Mouse (Mus musculus): Measurements from ENCODE around the gene Znrd1as. TPM values are rescaled to one million over a fixed set of nuclear protein-coding genes. Genes with fewer than 3 reads are reported as not detected.

Znrd1as gene
- total and polyA plus RNA-seq, 3 experiments, result 1.8 to 2.8 TPM; not detected in 1

DNA sequence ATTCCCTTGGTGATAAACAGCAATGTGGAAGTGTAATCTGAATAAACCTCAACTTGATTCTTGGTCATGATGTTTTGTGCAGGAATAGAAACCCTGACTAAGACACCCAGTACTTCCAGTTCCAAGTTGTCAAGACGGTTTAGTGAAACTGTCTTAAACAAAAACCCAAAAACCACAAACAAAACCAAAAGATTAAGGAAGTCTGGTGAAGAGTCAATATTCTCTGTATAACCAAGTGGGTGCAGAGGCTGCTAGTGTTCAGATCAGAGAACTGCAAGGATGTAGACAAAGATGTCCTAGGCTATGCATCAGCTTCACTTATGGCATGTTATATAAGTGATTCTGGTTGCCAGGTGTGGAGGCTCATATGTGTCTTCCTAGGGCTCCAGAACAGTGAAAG, 8.5 kb downstream of the Znrd1as start:
- TF ChIP-seq BHLHE40 (IDR thresholded peaks at IDR 0.05; ENCODE audit: borderline replicate concordance, low read depth, low read length), result no peak
- TF ChIP-seq UBTF (IDR thresholded peaks at IDR 0.05; ENCODE audit: borderline replicate concordance, insufficient read depth, low read depth, low read length), result no peak
- TF ChIP-seq POLR2AphosphoS5 (IDR thresholded peaks at IDR 0.05; ENCODE audit: borderline replicate concordance, low read depth, low read length), result no peak
- no peak for TF ChIP-seq CHD2 (IDR thresholded peaks at IDR 0.05; ENCODE audit: low read length)
- no peaks in the 10 kb centered on the region for H3K9me3 ChIP-seq (replicated peaks; ENCODE audit: insufficient read depth, low read length)
- no peaks in the 10 kb centered on the region for H3K4me1 ChIP-seq (ENCODE audit: control insufficient read depth in 1 of 2, insufficient read depth in 2 of 2, low read length in 2 of 2)
- no peak overlapping the region for H3K27ac ChIP-seq (ENCODE audit: control insufficient read depth, low read depth, low read length)
- H3K27me3 ChIP-seq (ENCODE audit: control insufficient read depth in 1 of 2, insufficient read depth in 2 of 2, low read length in 2 of 2), result peaks cover 0 to 3% of the 10 kb centered on the region in 2 experiments; a peak in 2 of 4 replicates
- H3K9ac ChIP-seq (ENCODE audit: control insufficient read depth, low read depth, low read length, poor library complexity, severe bottlenecking), result no peak overlapping the region
- no peaks in the 10 kb centered on the region for H3K36me3 ChIP-seq (ENCODE audit: control insufficient read depth in 1 of 2, insufficient read depth in 2 of 2, low read length in 2 of 2)
- no peaks in the 10 kb centered on the region for H3K79me2 ChIP-seq (ENCODE audit: control insufficient read depth, insufficient read depth, low read length, poor library complexity)
- peak; percentile 10 for DNase-seq (ENCODE audit: low read depth, low spot score)
- H3K4me3 ChIP-seq (ENCODE audit: control insufficient read depth in 1 of 2, insufficient read depth in 1 of 2, low read depth in 2 of 2, low read length in 2 of 2), result no peak overlapping the region

DNA sequence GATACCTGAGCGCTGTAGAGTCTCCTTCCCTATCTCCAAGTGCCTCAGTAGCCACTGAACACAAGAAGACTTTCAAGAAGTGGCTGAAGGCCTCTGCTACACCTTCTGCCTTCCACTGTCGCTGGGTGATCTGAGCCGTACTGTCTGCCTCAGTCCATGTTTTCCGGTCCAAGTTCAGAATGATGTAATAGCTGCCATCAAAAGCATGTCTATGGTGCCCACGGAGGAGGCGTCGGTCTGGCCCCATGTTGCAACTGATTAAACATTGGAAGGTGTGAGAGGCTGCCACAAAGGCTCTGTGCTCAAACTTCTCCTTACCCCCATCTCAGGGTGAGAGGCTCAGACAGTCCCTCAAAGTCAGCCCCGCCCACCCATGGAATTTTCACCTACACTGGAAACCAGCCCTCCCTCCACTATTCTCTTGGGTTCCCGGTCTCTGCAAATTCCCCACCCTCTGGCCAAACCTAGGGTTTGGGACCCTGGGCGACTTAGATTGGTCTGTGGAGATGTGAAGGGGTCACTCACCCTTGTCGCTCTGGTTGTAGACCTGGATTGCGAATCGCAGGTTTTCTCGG, 12.0 kb downstream of the Znrd1as start:
- peaks cover 0 to 3% of the 10 kb centered on the region in 2 experiments; a peak in 1 of 4 replicates for H3K27me3 ChIP-seq (ENCODE audit: control insufficient read depth in 1 of 2, insufficient read depth in 2 of 2, low read length in 2 of 2)
- H3K4me3 ChIP-seq (ENCODE audit: control insufficient read depth in 1 of 2, insufficient read depth in 1 of 2, low read depth in 2 of 2, low read length in 2 of 2), result no peak overlapping the region
- H3K27ac ChIP-seq (ENCODE audit: control insufficient read depth, low read depth, low read length), result no peak overlapping the region
- no peak overlapping the region for H3K9ac ChIP-seq (ENCODE audit: control insufficient read depth, low read depth, low read length, poor library complexity, severe bottlenecking)
- H3K36me3 ChIP-seq (ENCODE audit: control insufficient read depth in 1 of 2, insufficient read depth in 2 of 2, low read length in 2 of 2), result no peaks in the 10 kb centered on the region
- DNase-seq (ENCODE audit: low read depth, low spot score), result no peak
- no peaks in the 10 kb centered on the region for H3K4me1 ChIP-seq (ENCODE audit: control insufficient read depth in 1 of 2, insufficient read depth in 2 of 2, low read length in 2 of 2)
- H3K9me3 ChIP-seq (replicated peaks; ENCODE audit: insufficient read depth, low read length), result no peaks in the 10 kb centered on the region
- H3K79me2 ChIP-seq (ENCODE audit: control insufficient read depth, insufficient read depth, low read length, poor library complexity), result no peaks in the 10 kb centered on the region
- TF ChIP-seq NELFE (IDR thresholded peaks at IDR 0.05; ENCODE audit: low read depth, low read length), result no peak
- TF ChIP-seq MAX (IDR thresholded peaks at IDR 0.05; ENCODE audit: low read length), result no peak
- no peak for TF ChIP-seq GABPA (IDR thresholded peaks at IDR 0.05; ENCODE audit: low read depth, low read length)
- no peak for TF ChIP-seq CHD1 (IDR thresholded peaks at IDR 0.05; ENCODE audit: low read depth, low read length)
- no peak for TF ChIP-seq TCF12 (IDR thresholded peaks at IDR 0.05; ENCODE audit: low read depth, low read length)

DNA sequence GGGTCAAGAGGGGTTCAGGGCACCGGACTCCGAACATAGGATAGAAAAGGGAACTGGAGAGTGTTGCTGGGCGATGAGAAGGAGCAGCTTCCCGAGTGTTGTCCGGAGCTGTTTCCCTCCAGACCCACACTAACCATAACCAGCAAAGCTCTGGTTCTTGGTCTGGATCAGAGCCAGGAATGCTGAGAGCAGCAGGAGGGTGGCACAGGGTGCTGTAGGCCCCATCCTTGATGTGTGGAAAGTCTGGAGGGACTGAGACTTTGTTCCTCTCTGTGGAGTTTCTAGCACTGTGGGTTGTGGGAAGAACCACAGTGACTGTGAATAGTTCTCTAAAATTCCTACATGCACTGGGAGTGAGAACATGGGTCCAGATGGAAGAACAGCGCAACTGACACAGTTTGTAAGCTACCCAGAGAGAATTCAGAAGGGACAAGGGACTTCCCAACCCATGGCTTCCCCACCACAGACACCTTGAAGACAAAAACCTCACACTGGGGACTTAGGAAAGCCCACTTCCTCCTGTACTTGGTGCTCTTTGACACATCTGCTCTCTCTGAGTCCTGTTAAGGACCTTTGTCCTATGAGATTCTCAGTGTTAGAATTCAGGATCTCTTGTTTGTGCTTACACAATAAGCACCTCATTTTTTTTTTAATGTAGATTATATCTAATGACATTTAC, 12.9 kb downstream of the Znrd1as start:
- no peak for DNase-seq (ENCODE audit: low read depth, low spot score)
- H3K36me3 ChIP-seq (ENCODE audit: control insufficient read depth in 1 of 2, insufficient read depth in 2 of 2, low read length in 2 of 2), result no peaks in the 10 kb centered on the region

More for the DNA sequence above, 12.9 kb downstream of the Znrd1as start:
- H3K27me3 ChIP-seq (ENCODE audit: control insufficient read depth in 1 of 2, insufficient read depth in 2 of 2, low read length in 2 of 2), result peaks cover 0 to 3% of the 10 kb centered on the region in 2 experiments; a peak in 1 of 4 replicates
- no peak overlapping the region for H3K27ac ChIP-seq (ENCODE audit: control insufficient read depth, low read depth, low read length)
- H3K4me3 ChIP-seq (ENCODE audit: control insufficient read depth in 1 of 2, insufficient read depth in 1 of 2, low read depth in 2 of 2, low read length in 2 of 2), result no peak overlapping the region
- no peaks in the 10 kb centered on the region for H3K9me3 ChIP-seq (replicated peaks; ENCODE audit: insufficient read depth, low read length)
- no peaks in the 10 kb centered on the region for H3K4me1 ChIP-seq (ENCODE audit: control insufficient read depth in 1 of 2, insufficient read depth in 2 of 2, low read length in 2 of 2)
- H3K79me2 ChIP-seq (ENCODE audit: control insufficient read depth, insufficient read depth, low read length, poor library complexity), result no peaks in the 10 kb centered on the region
- TF ChIP-seq E2F4 (IDR thresholded peaks at IDR 0.05; ENCODE audit: borderline replicate concordance, low read depth, low read length) (no peak), MYC (IDR thresholded peaks at IDR 0.05; ENCODE audit: low read depth, low read length) (no peak), ZKSCAN1 (IDR thresholded peaks at IDR 0.05; ENCODE audit: low read depth, low read length) (no peak)
- H3K9ac ChIP-seq (ENCODE audit: control insufficient read depth, low read depth, low read length, poor library complexity, severe bottlenecking), result no peak overlapping the region

Measured in MEL (cell line).